Mouse (Mus musculus): ENCODE results near the gene Nbeal2. TPM values are rescaled to one million over a fixed set of nuclear protein-coding genes. Genes with fewer than 3 reads are reported as not detected.
"Not testable (repeated sequence)": the region's sequence is repeated elsewhere in the genome, so short reads cannot be mapped to it uniquely, and the experiment has no call there.

Gene Nbeal2
- polyA plus RNA-seq (2012; rRNA removed), result 22.4 and 24.5 TPM in 2 replicates

- DNase-seq (ENCODE audit: extremely low spot score in 1 of 2, low spot score in 1 of 2), result peak; percentile 72 to 79
Measured at GRCm38 (mm10) chr9:110653655-110654461, at the start of gene Nbeal2. TSS of gene Nbeal2 (minus strand) at chr9:110654161.

DNA sequence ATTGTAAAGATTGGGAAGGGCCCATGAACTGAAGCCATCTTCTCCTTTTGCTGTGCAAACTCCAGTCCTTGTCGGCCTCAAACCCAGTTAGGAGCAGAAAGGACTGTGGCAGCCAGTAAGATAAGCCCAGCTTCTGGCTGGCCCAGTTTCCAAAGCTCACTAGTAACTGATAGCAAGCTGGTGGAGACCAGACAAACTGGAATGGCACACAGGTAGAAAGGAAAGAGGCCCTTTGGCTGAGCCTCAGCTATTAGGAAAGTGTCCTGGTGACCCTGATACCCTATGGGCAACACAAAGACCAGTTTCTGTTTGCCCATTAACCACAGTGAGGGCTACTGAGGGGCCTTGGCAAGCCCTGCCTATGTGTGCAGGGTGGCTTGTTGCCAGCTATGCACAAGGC lies 48.9 kb upstream of the Nbeal2 start:
- no peak for DNase-seq (ENCODE audit: extremely low spot score in 1 of 2, low spot score in 1 of 2)

DNA sequence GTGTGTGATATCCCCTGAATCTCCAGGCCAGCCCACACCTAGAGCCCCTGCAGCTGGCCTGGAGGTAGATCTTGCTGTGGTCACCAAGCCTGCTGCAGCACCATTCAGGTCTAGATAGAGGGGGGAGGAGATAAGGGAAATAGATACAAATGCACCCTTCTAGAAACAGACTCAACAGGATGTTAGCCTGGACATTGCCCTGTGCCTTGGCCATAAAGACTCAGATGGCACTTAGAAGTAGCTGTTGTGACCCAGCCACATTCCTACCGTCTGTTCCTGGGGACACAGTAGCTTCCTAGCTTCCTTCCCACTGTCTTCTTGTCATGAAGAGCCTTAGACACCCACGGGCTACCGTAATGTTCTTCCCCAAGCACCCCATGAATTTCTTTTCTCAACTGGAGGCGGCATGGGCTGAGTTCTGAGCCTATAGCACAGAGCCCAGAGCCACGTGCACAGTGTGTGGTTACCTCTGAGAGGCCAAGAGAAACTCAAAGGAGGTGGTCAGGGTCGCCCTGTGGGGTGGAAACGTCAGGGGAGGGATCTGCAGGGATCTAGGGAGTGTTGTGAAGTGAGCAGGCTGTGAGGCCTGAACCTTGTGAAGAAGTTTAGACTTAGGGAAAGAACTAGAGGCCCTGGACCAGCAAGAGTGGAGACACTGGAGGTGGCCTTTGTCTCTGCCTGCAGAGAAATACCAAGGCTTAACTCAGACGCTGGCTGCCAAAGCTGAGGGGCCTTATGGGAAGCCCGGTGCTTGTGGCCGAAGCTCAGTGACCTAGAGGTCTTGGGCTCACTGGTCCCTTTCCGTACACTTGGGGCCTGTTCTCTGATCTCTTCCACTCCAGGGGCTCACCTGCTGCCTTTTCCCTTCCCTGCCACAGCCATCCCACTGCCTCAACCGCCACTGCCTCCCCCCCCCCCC lies 47.4 kb upstream of the Nbeal2 start:
- peak in 1 of 2 experiments; percentile 45 for DNase-seq (ENCODE audit: extremely low spot score in 1 of 2, low spot score in 1 of 2)

DNA sequence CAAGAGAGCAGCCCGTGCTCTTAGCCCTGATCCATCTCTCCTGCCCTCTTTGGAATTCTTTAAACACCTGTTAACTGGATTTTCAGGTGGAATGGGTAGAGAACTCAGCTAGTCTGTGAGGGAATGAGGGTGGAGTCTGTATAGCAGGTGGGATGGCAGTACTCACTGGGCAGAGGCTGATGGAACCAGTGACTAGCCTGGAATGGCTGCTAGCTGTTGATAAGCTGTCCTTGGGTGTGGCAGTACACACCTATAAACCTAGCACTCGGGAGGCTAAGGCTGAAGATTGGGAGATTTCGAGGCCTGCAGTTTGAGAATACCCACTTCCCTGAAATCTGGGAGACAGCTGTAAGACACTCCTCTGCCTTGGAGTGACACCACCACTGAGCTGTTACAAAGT lies 45.6 kb upstream of the Nbeal2 start:
- DNase-seq (ENCODE audit: extremely low spot score in 1 of 2, low spot score in 1 of 2), result no peak

DNA sequence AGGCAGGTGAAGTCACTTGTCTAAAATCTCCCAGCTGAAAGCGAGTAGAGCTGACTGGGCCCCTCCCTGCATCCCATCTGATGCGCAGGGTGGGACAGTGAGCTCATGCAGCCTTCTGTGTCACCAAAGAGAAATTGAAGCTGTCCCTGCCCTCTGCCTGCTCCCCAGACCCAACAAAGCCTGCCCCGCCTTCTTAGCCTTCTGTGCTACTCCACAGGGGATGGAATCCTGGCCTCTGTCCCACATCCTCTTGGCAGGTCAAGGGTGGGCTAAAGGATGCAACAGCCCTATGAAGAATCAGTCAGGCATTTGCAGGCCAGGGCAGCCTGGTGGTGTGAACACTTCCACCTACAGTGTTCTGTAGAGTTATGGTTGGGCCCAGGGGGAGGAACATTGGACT lies 43.5 kb upstream of the Nbeal2 start:
- no peak for DNase-seq (ENCODE audit: extremely low spot score in 1 of 2, low spot score in 1 of 2)

- no peak for DNase-seq (ENCODE audit: extremely low spot score in 1 of 2, low spot score in 1 of 2)
Measured at GRCm38 (mm10) chr9:110696427-110696826, 42.5 kb upstream of the Nbeal2 start.

DNA sequence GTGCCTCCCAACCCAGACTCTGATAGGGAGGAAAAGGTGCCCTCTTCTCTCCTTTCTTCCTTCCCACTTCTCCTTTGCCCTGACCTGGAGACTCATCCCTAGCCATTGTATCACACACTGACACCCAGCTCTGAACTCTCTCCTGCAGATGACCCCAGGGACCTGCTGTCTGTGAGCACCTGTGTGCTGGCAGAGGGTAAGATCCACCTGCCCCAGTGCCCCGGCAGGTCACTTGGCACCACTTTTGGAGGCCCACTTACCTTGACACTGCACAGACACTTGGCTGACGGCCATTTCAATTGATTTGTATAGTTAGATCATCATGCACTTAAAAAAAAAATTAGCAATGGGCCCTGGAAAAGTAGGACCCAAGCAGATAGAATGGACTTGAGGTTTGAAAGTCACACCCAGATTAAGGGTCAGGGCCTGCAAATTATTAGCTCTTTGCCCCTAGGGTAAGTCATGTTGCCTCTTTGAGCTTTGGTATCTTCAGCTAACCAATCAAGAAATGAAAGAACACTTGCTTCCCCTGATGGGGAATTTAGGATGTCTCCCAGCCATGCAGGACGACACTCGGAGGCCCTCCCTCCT lies 41.3 kb upstream of the Nbeal2 start:
- DNase-seq (ENCODE audit: extremely low spot score in 1 of 2, low spot score in 1 of 2), result no peak

GRCm38 (mm10) chr9:110689261-110689779 lies 35.4 kb upstream of the Nbeal2 start:
- no peak for DNase-seq (ENCODE audit: extremely low spot score in 1 of 2, low spot score in 1 of 2)

- DNase-seq (ENCODE audit: extremely low spot score in 1 of 2, low spot score in 1 of 2), result no peak
Measured at GRCm38 (mm10) chr9:110687846-110688245, 33.9 kb upstream of the Nbeal2 start.

- DNase-seq (ENCODE audit: extremely low spot score in 1 of 2, low spot score in 1 of 2), result no peak
Measured at GRCm38 (mm10) chr9:110687061-110687460, 33.1 kb upstream of the Nbeal2 start.

DNA sequence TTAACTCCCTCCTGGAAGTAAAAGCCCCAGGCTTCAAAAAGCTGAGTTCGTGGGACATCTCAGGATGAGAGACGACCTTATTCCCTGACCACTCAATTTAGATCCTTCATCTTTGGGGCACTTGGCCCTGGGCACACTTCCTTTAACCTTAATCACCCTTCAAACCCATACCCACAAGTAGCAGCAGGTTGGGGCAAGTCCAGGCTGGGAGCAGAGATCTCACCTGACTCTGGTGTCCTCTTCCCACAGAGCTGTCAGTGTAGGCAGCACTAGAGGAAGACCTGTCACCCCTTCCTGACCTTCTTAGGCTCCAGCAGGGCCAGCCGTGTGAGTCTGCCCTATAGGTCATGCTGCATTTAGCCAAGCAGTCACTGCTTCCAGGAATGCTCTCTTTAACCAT lies 32.5 kb upstream of the Nbeal2 start:
- DNase-seq (ENCODE audit: extremely low spot score in 1 of 2, low spot score in 1 of 2), result no peak

DNA sequence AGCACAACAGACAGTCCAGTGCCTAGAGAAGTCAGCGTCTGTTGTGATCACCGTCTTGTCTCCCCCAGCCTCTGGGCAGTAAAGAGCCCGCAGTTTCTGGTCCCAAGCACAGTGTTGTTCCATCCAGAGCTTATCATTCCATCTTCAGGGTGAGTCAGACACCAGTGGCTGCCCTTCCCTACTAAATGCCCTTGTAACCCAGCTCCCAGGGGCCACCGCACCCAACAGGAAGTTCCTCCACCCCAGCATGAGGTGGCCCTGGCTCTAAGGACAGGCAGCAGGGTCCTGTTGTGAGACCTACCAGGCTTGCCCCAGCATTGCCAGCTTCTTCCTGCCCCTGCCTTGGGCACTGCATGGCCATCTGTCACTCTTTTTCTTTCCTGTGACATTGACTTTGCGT lies 31.6 kb upstream of the Nbeal2 start:
- DNase-seq (ENCODE audit: extremely low spot score in 1 of 2, low spot score in 1 of 2), result no peak

DNA sequence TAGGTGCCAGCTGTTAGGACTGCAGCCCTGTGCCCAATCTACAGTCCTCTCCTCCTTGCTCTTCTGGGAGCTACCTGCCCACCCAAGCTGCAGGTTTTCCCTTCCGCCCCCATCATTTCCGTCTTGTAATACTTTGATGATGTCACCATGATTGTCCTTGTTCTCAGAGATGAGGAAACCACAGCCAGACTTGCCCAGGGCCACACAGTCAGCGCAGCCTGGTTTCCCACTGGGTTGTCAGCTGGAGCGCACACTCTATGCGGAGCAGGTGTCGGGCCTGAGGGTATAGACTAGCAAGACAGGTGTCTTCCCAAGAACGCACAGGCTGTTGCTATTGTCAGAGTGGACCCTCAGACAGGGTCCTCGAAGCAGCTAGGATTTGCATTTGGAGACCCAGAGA lies 31.2 kb upstream of the Nbeal2 start:
- DNase-seq (ENCODE audit: extremely low spot score in 1 of 2, low spot score in 1 of 2), result no peak

DNA sequence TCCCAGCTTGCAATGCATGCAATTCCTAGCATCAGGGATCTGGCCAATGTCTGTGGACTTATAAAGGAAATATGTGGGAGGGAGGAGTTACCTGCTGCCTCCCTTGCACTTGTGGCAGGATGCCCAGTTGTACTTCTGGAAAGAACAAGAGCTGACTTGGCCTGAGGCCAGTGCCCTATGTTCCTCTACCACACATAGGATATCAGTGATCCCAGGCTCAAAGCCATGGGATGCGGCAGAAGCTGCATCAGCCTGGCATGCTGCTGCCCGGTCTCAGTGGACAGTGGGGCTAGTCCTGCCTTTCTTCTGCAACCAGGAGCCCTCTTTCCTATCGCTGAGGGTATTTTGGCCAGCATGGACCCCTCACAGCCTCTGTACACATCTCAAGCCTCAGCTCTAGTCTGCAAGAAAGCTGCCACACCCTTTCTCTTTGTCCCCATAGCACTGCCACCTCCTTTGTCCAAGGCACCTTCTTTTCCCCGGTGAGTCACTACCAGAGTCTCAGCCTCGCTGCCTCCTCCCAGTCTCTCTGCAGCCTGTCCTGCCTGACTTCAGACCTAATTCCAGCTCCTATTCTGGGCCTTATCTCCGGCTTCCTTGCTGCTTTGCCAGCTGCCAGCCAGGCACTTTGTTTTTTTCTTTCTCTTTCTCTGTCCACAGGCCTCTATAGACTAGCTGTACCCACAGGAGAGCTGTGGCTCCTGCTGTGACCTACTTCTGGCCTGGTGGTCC lies 30.3 kb upstream of the Nbeal2 start:
- peak; percentile 66 to 80 for DNase-seq (ENCODE audit: extremely low spot score in 1 of 2, low spot score in 1 of 2)

DNA sequence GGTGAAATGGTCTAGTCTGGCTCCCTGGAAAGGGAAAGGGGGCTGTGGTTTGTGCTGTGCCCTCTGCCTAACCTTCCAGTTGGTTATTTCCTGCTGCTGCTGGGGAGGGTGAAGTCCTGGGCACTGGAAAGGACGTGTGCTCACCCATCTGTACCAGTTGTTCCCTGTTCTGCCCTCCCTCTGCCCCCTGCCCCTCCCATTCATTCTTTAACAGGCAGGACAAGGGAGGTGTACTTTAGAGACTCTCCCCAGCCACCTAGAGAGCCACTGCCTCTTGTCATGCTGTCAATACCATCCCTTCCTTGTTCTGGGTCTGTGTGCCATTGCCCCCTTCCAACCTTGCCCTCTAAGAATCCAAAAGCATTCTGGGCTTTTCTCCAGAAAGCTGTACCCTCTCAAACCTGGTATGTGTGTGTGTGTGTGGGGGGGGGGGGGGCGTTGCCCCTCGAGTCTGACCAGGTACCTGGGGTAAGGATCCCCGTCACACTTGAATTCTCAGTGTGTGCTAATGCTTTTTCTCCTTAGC lies 29.7 kb upstream of the Nbeal2 start:
- DNase-seq (ENCODE audit: extremely low spot score in 1 of 2, low spot score in 1 of 2), result no peak

DNA sequence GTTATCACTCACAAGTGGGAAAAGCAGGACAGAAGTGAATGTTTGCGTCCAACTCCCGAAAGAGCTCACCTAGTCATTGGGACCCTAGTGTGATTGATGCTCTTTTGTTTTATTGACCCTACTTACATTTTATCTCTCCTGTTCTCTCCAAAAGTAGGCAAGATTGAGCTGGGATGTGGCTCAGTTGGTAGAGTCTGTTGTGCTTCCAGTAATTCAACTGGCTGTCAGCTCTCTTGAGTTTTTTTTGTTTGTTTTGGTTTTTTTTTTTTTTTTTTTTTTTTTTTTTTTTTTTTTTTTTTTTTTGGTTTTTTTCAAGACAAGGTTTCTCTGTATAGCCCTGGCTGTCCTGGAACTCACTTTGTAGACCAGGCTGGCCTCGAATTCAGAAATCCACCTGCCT lies 28.7 kb upstream of the Nbeal2 start:
- not testable (repeated sequence) for DNase-seq (ENCODE audit: extremely low spot score in 1 of 2, low spot score in 1 of 2)

- DNase-seq (ENCODE audit: extremely low spot score in 1 of 2, low spot score in 1 of 2), result no peak
Measured at GRCm38 (mm10) chr9:110682255-110682654, 28.3 kb upstream of the Nbeal2 start.

DNA sequence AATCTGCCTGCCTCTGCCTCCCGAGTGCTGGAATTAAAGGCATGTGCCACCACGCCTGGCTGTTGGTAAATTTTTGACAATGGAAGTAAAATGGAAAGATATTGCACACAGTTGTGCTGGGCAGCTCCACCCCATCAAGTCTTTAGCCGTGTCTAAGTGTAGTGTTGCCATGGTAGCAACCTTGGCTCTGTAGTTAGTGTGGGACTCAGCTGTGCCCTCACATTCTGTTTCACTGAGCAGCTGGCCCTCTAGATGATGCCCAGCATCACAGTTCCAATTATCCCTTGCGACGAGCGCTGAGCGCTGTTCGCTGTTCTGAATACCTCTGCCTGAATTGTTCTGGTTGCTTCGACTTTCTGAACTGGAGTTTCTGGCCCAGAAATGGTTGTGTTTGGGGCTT lies 27.9 kb upstream of the Nbeal2 start:
- DNase-seq (ENCODE audit: extremely low spot score in 1 of 2, low spot score in 1 of 2), result peak in 1 of 2 experiments; percentile 50

DNA sequence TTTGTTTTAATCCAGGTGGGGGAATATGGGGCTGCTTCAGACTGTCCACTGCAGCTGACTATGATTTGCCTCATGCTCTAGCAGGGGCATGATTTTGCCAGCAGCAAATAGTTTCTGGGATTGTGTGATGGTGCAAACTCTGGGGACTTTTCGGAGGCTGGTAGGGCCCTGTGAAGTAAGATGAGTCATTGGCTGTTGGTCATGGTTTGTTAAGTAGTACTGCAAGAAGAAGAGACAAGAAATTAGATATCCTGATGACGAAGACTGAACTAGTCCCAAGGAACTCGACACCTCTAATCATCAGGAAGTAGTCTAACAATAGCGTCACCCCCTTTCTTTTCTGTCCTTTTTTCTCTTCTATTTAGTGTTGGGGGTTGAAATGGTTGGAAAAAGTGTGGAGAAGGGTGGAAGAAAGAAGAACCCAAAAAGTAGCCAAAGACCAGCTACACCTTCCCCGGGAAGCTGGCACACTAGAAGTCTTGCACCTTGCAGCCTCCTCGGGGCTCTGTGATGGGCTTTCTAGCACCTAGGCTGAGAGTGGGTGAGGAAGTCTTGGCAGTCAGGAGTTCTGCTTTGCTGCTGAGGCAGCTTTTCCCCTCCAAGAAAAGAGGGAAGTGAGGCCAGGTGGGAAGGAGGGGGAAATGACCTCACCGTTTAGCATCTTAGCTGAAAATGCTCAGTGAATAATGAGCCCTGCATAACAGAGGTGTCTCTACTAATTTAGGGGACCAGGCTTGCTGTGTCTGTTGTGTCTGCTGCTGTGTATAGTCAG lies 27.0 kb upstream of the Nbeal2 start:
- DNase-seq (ENCODE audit: extremely low spot score in 1 of 2, low spot score in 1 of 2), result peak in 1 of 2 experiments; percentile 44

Data from frontal cortex, adult 2 months (tissue).